Mouse (Mus musculus) midbrain, postnatal 0 days (tissue): Measurements from ENCODE around the gene Agbl1. TPM values are rescaled to one million over a fixed set of nuclear protein-coding genes. Genes with fewer than 3 reads are reported as not detected.

Experiments used
- ATAC-seq: fragments of 200-750 bp; cut with Nextera tagmentation; 2 replicates; pipeline ENCODE4 v1.8.0; 2017; ENCODE audit warnings: moderate number of reproducible peaks, mild to moderate bottlenecking, moderate TSS enrichment, moderate library complexity; ENCODE audit not compliant: low FRiP score
- DNase-seq: peaks from one replicate; pipeline ENCODE4 v3.0.0-alpha.2; 2015; ENCODE audit warnings: low spot score
- H3K27ac ChIP-seq: fragments of 300-500 bp; sonication (generic); 2 replicates; pipeline ENCODE4 v1.5.1; 2014; ENCODE audit warnings: low read depth, mild to moderate bottlenecking, low read length, mixed read lengths
- H3K27me3 ChIP-seq: fragments of 300-500 bp; sonication (generic); 2 replicates; pipeline ENCODE4 v1.6.1; 2014; ENCODE audit warnings: low read length, control low read depth, mixed read lengths; ENCODE audit not compliant: insufficient read depth
- H3K36me3 ChIP-seq: fragments of 300-500 bp; sonication (generic); 2 replicates; pipeline ENCODE4 v1.6.1; 2014; ENCODE audit warnings: low read length, control low read depth, mixed read lengths; ENCODE audit not compliant: insufficient read depth
- H3K4me1 ChIP-seq: fragments of 300-500 bp; sonication (generic); 2 replicates; pipeline ENCODE4 v1.6.1; 2014; ENCODE audit warnings: mild to moderate bottlenecking, control low read depth, antibody characterized with exemption, low read length, mixed read lengths; ENCODE audit not compliant: insufficient read depth
- H3K4me2 ChIP-seq: fragments of 300-500 bp; sonication (generic); 2 replicates; pipeline ENCODE4 v1.6.1; 2014; ENCODE audit warnings: low read depth, mild to moderate bottlenecking, low read length, mixed read lengths; ENCODE audit not compliant: poor library complexity, severe bottlenecking
- H3K4me3 ChIP-seq: fragments of 300-500 bp; sonication (generic); 2 replicates; pipeline ENCODE4 v1.5.1; 2014; ENCODE audit warnings: low read depth, mild to moderate bottlenecking, low read length, moderate library complexity
- H3K9ac ChIP-seq: fragments of 300-500 bp; sonication (generic); replicated peaks from 2 replicates; pipeline ENCODE4 v1.6.1; 2014; ENCODE audit warnings: mild to moderate bottlenecking, low read length, moderate library complexity, mixed read lengths; ENCODE audit not compliant: poor library complexity, severe bottlenecking
- H3K9me3 ChIP-seq: fragments of 300-500 bp; sonication (generic); 2 replicates; pipeline ENCODE4 v1.6.1; 2016; ENCODE audit warnings: low read length, control low read depth
- CTCF ChIP-seq: IDR thresholded peaks from 2 replicates; pipeline ENCODE4 v1.5.1; 2016; ENCODE audit warnings: antibody characterized with exemption, mild to moderate bottlenecking
- WGBS: fragments of 180-500 bp; shearing (Covaris S2); extraction: QIAGEN DNeasy Blood & Tissue Kit; methylation state at CpG from one replicate; pipeline ENCODE4 v1.1.7; 2014; 5-methylcytosine and 5-hydroxymethylcytosine counted together
- polyA plus RNA-seq: library from polyadenylated mRNA; unstranded; fragments of >200 nt; fragmentation: Nextera tagmentation; extraction: Ambion mirVana; gene quantifications from 2 replicates; pipeline ENCODE4 v1.2.1, GENCODE M21; 2015
- total RNA-seq: library from RNA; depleted of rRNA; stranded (reverse); fragments of >200 nt; gene quantifications from 2 replicates; pipeline ENCODE4 v1.2.3, GENCODE M21; 2014

Gene Agbl1
- total and polyA plus RNA-seq, 2 experiments from 2014 or later = 0.05 to 0.55 TPM

DNA sequence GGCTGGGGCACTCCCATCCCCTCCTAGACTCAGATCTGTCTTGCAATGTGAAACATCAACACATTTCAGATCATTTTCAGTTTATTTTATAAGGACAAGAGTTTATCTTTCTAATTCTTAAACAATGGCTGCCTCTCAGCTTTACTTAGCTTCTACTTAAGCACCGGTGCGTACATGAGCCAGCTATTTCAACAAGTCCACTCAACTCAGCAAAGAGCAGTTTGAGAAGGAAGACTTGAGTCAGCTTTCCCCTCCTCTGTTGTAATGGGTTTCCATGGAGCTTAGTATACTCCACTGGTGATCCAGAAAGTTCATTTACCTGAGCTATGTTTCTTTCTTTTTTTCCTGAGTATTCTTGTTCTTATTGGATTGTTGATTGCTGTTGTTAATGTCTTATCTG, 905.2 kb downstream of the Agbl1 start:
- H3K36me3 ChIP-seq = no peaks in the 10 kb centered on the region
- TF ChIP-seq CTCF = no peak
- H3K4me2 ChIP-seq = no peak overlapping the region
- no peaks in the 10 kb centered on the region for H3K9me3 ChIP-seq
- H3K27me3 ChIP-seq = no peaks in the 10 kb centered on the region
- DNase-seq = no peak
- WGBS = 97% methylated on average over 2 of the region's 2 CpGs
- H3K27ac ChIP-seq = no peak overlapping the region
- H3K4me1 ChIP-seq = no peaks in the 10 kb centered on the region
- H3K9ac ChIP-seq = no peak overlapping the region
- no peak for ATAC-seq
- no peak overlapping the region for H3K4me3 ChIP-seq

DNA sequence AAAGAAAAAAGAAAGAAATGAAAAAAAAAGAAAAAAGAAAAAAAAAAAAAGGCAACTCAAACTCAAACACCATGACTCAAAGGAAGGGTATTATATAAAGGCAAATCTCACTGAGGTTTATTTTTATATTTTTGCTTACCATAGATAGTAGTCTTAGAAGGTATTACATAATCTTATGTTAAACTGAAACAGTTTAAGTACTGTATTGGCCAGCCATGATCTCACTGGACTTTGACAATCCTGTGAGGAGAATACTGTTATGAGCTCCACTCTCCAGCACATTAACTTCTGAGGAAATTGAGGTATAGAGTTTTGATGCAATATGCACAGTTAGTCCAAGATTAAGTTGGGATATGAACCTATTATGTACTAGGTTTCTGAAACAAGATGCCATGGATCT, 909.0 kb downstream of the Agbl1 start:
- no peak for ATAC-seq
- H3K9ac ChIP-seq = no peak overlapping the region
- H3K27ac ChIP-seq = no peak overlapping the region
- H3K9me3 ChIP-seq = no peaks in the 10 kb centered on the region
- H3K27me3 ChIP-seq = no peaks in the 10 kb centered on the region
- TF ChIP-seq CTCF = no peak
- no peak for DNase-seq
- H3K4me3 ChIP-seq = no peak overlapping the region
- no peak overlapping the region for H3K4me2 ChIP-seq
- no peaks in the 10 kb centered on the region for H3K4me1 ChIP-seq
- H3K36me3 ChIP-seq = no peaks in the 10 kb centered on the region

DNA sequence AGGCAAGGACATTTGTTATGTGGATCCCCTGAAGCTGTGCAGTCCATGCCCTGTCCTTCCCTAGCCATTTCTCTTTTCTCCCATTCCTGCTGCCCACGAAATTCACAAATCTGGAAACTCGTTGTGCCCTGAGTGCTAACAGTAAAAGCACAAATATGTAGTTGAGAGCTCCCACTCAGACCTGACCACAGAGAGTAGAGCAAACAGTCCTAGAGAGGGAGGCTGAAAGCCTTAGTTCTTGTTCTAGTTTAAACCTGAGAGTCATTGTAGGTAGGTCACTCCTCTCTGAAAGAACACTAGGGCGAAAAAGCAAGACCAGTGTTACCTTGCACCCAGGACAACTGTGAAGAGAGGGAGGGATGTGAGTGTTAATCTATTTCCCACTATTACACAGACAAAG, 917.8 kb downstream of the Agbl1 start:
- Histone ChIP-seq H3K9me3 (no peaks in the 10 kb centered on the region), H3K9ac (no peak overlapping the region), H3K4me1 (0 out of 2 replicates have a peak, but pooled peaks cover 3% of the 10 kb centered on the region), H3K27ac (no peak overlapping the region), H3K27me3 (no peaks in the 10 kb centered on the region), H3K4me3 (no peak overlapping the region), H3K36me3 (no peaks in the 10 kb centered on the region), H3K4me2 (no peak overlapping the region)
- DNase-seq (no peak), ATAC-seq (no peak)
- TF ChIP-seq CTCF = no peak
- 70% methylated on average over 3 of the region's 3 CpGs for WGBS

DNA sequence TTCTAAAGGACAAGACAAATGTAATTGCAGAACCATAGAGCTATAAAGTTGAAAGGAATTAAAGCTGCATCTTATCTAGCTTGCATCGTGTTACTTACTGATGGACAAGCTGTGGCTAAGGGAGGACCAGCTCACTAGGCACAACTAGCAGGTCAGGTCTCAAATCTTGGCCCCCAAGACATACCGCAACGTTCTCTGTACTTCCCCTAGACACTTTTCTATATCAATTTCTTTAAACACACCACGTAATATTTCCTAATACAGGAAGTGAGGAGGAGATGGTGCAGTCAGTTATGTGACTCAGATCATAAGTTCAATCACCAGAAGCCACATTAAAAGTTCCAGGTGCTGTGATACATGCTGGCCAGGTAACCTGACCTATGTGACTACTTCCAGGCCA, 919.1 kb downstream of the Agbl1 start:
- no peak for TF ChIP-seq CTCF
- 90% methylated on average over 4 of the region's 4 CpGs for WGBS
- H3K9ac ChIP-seq = no peak overlapping the region
- no peak for DNase-seq
- no peak overlapping the region for H3K27ac ChIP-seq
- H3K4me2 ChIP-seq = no peak overlapping the region
- 0 out of 2 replicates have a peak, but pooled peaks cover 3% of the 10 kb centered on the region for H3K4me1 ChIP-seq
- no peak for ATAC-seq
- no peaks in the 10 kb centered on the region for H3K9me3 ChIP-seq
- H3K27me3 ChIP-seq = no peaks in the 10 kb centered on the region
- no peak overlapping the region for H3K4me3 ChIP-seq
- no peaks in the 10 kb centered on the region for H3K36me3 ChIP-seq

DNA sequence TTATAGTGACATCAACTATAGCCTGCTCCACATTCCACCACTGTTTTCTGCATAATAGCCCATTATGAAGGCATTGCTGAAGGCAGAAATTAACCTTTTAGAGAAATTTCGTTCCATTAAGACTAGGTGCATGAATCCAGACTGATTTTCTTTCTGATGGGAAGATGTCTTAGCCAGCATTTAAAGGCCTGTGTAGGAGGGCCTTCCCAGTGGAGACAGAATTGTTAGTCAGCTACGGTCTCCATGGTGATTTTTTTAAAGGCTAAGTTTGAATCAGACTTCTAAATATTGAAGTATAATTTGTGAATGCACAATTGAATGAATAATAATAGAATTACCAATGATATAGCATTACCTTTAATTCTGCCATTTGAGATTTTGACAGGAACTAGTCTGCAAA, 920.2 kb downstream of the Agbl1 start:
- H3K4me3 ChIP-seq = no peak overlapping the region
- WGBS = 55% methylated on average over 2 of the region's 2 CpGs
- H3K27ac ChIP-seq = no peak overlapping the region
- no peaks in the 10 kb centered on the region for H3K36me3 ChIP-seq
- no peak overlapping the region for H3K4me2 ChIP-seq
- DNase-seq = no peak
- H3K9me3 ChIP-seq = no peaks in the 10 kb centered on the region
- H3K9ac ChIP-seq = no peak overlapping the region
- no peak for ATAC-seq
- H3K27me3 ChIP-seq = no peaks in the 10 kb centered on the region
- TF ChIP-seq CTCF = no peak
- H3K4me1 ChIP-seq = 0 out of 2 replicates have a peak, but pooled peaks cover 3% of the 10 kb centered on the region

DNA sequence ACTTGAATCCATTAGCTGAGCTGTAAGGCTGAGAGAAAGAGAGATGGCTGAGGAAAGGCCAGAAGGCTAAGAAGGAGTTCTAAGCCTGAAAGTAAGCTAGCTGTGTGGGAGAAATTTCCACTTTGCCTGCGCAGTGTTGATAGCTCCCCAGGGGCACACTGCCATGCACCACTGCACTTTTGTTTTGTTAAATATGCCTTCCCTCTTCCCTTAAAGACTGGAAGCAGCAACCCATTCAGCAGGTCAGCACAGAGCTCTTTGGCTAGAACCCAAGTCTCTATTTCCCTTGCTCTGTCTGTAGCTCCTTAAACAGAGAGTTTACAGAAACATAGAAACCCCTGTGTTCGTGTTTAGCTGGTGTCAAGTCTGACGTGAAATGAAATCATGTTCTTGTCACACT, 922.7 kb downstream of the Agbl1 start:
- Histone ChIP-seq H3K36me3 (no peaks in the 10 kb centered on the region), H3K4me1 (0 out of 2 replicates have a peak, but pooled peaks cover 3% of the 10 kb centered on the region), H3K4me2 (no peak overlapping the region), H3K9me3 (no peaks in the 10 kb centered on the region), H3K4me3 (no peak overlapping the region), H3K27me3 (no peaks in the 10 kb centered on the region), H3K9ac (no peak overlapping the region), H3K27ac (no peak overlapping the region)
- WGBS = 17% methylated on average over 3 of the region's 3 CpGs
- ATAC-seq (no peak), DNase-seq (peak; percentile 5)
- TF ChIP-seq CTCF = no peak
